Mouse (Mus musculus): ENCODE measurements around the gene Jrkl.

- no peak for TF ChIP-seq CTCF (IDR thresholded peaks at IDR 0.05; ENCODE audit: low read depth, low read length)
- TF ChIP-seq GATA1 (IDR thresholded peaks at IDR 0.05; ENCODE audit: borderline replicate concordance, low read length), result no peak
- peak; percentile 54 for TF ChIP-seq TAL1 (conservative IDR thresholded peaks at IDR 0.05; ENCODE audit: low read depth, low read length)
Observed at GRCm38 (mm10) chr9:13203681-13204080, 41.9 kb downstream of the Jrkl start.
